Mouse (Mus musculus) lung, postnatal 0 days (tissue): Measurements from ENCODE around the gene Elmo1. TPM values are rescaled to one million over a fixed set of nuclear protein-coding genes. Genes with fewer than 3 reads are reported as not detected.
A peak's percentile ranks its signal among the peaks of the same experiment; 100 is the strongest.

Experiments used
- ATAC-seq: fragments of 200-750 bp; cut with Nextera tagmentation; 2 replicates; pipeline ENCODE4 v1.8.0; 2017; ENCODE audit warnings: moderate library complexity
- DNase-seq: peaks from one replicate; pipeline ENCODE4 v3.0.0-alpha.2; 2016; ENCODE audit warnings: low spot score
- H3K27ac ChIP-seq: fragments of 300-500 bp; sonication (generic); 2 replicates; pipeline ENCODE4 v1.5.1; 2014; ENCODE audit warnings: antibody characterized with exemption, mild to moderate bottlenecking, low read length, mixed read lengths
- H3K27me3 ChIP-seq: fragments of 300-500 bp; sonication (generic); replicated peaks from 2 replicates; pipeline ENCODE4 v1.6.1; 2014; ENCODE audit warnings: low read length, mixed read lengths; ENCODE audit not compliant: insufficient read depth
- H3K36me3 ChIP-seq: fragments of 300-500 bp; sonication (generic); 2 replicates; pipeline ENCODE4 v1.6.1; 2014; ENCODE audit warnings: low read length, mixed read lengths; ENCODE audit not compliant: insufficient read depth
- H3K4me1 ChIP-seq: fragments of 300-500 bp; sonication (generic); 2 replicates; pipeline ENCODE4 v1.6.1; 2014; ENCODE audit warnings: antibody characterized with exemption, low read depth, low read length, mixed read lengths; ENCODE audit not compliant: insufficient read depth
- H3K4me2 ChIP-seq: fragments of 300-500 bp; sonication (generic); replicated peaks from 2 replicates; pipeline ENCODE4 v1.6.1; 2014; ENCODE audit warnings: low read depth, mild to moderate bottlenecking, low read length, moderate library complexity, mixed read lengths
- H3K4me3 ChIP-seq: fragments of 300-500 bp; sonication (generic); 2 replicates; pipeline ENCODE4 v1.5.1; 2014; ENCODE audit warnings: low read depth, low read length
- H3K9ac ChIP-seq: fragments of 300-500 bp; sonication (generic); replicated peaks from 2 replicates; pipeline ENCODE4 v1.6.1; 2014; ENCODE audit warnings: low read depth, mild to moderate bottlenecking
- H3K9me3 ChIP-seq: fragments of 300-500 bp; sonication (generic); 2 replicates; pipeline ENCODE4 v1.6.1; 2016; ENCODE audit warnings: low read length, mixed read lengths
- CTCF ChIP-seq: IDR thresholded peaks from 2 replicates; pipeline ENCODE4 v1.5.1; 2016; ENCODE audit warnings: antibody characterized with exemption, mild to moderate bottlenecking
- EP300 ChIP-seq: IDR thresholded peaks from 2 replicates; pipeline ENCODE4 v1.6.1; 2016; ENCODE audit warnings: antibody characterized with exemption, mild to moderate bottlenecking, control low read depth
- WGBS: fragments of 180-500 bp; shearing (Covaris S2); extraction: QIAGEN DNeasy Blood & Tissue Kit; methylation state at CpG from one replicate; pipeline ENCODE4 v1.1.7; 2014; 5-methylcytosine and 5-hydroxymethylcytosine counted together
- polyA plus RNA-seq: library from polyadenylated mRNA; unstranded; fragments of >200 nt; fragmentation: Nextera tagmentation; extraction: Ambion mirVana; gene quantifications from 2 replicates; pipeline ENCODE4 v1.2.1, GENCODE M21; 2015

Elmo1 gene
- polyA plus RNA-seq, 1 experiment from 2014 or later: 20.8 TPM

GRCm38 (mm10) chr13:20546568-20547204 is 456.3 kb downstream of the Elmo1 start:
- H3K36me3 ChIP-seq: no peaks in the 10 kb centered on the region
- DNase-seq: no peak
- no peaks in the 10 kb centered on the region for H3K4me1 ChIP-seq
- no peak overlapping the region for H3K27ac ChIP-seq
- no peaks in the 10 kb centered on the region for H3K9me3 ChIP-seq
- ATAC-seq: no peak
- whole genome bisulfite sequencing: 58% methylated on average over 12 of the region's 12 CpGs
- H3K4me2 ChIP-seq: no peak overlapping the region
- H3K9ac ChIP-seq: no peak overlapping the region
- TF ChIP-seq CTCF: no peak
- no peak for TF ChIP-seq EP300
- H3K4me3 ChIP-seq: no peak overlapping the region
- no peaks in the 10 kb centered on the region for H3K27me3 ChIP-seq

GRCm38 (mm10) chr13:20549983-20550382 is 459.6 kb downstream of the Elmo1 start:
- TF ChIP-seq EP300: peak; percentile 19; the same call in 1 of the 2 replicates
- TF ChIP-seq CTCF: no peak
- DNase-seq (peak; percentile 39), ATAC-seq (peak; percentile 58)
- Histone ChIP-seq H3K4me1 (no peaks in the 10 kb centered on the region), H3K9ac (no peak overlapping the region), H3K9me3 (no peaks in the 10 kb centered on the region), H3K27me3 (no peaks in the 10 kb centered on the region), H3K4me2 (no peak overlapping the region), H3K36me3 (no peaks in the 10 kb centered on the region), H3K4me3 (no peak overlapping the region), H3K27ac (no peak overlapping the region)
- 30% methylated on average over 4 of the region's 4 CpGs for WGBS

GRCm38 (mm10) chr13:20551559-20551958 is 461.2 kb downstream of the Elmo1 start:
- WGBS: 95% methylated on average over 1 of the region's 1 CpGs
- H3K4me1 ChIP-seq: no peaks in the 10 kb centered on the region
- DNase-seq (no peak), ATAC-seq (no peak)
- H3K9ac ChIP-seq: no peak overlapping the region
- H3K4me3 ChIP-seq: no peak overlapping the region
- no peaks in the 10 kb centered on the region for H3K27me3 ChIP-seq
- H3K4me2 ChIP-seq: no peak overlapping the region
- H3K27ac ChIP-seq: no peak overlapping the region
- H3K36me3 ChIP-seq: no peaks in the 10 kb centered on the region
- no peak for TF ChIP-seq EP300
- TF ChIP-seq CTCF: no peak
- no peaks in the 10 kb centered on the region for H3K9me3 ChIP-seq

- H3K27me3 ChIP-seq: no peaks in the 10 kb centered on the region
- H3K27ac ChIP-seq: no peak overlapping the region
- TF ChIP-seq CTCF (no peak), EP300 (no peak)
- H3K4me3 ChIP-seq: no peak overlapping the region
- DNase-seq (no peak), ATAC-seq (no peak)
- no peaks in the 10 kb centered on the region for H3K36me3 ChIP-seq
- H3K4me2 ChIP-seq: no peak overlapping the region
- H3K4me1 ChIP-seq: no peaks in the 10 kb centered on the region
- no peak overlapping the region for H3K9ac ChIP-seq
- H3K9me3 ChIP-seq: no peaks in the 10 kb centered on the region
- 86% methylated on average over 4 of the region's 4 CpGs for WGBS
These were observed 465.6 kb downstream of the Elmo1 start for GRCm38 (mm10) chr13:20555853-20556452.

GRCm38 (mm10) chr13:20556739-20557138 is 466.3 kb downstream of the Elmo1 start:
- Histone ChIP-seq H3K9me3 (no peaks in the 10 kb centered on the region), H3K4me1 (no peaks in the 10 kb centered on the region), H3K27ac (no peak overlapping the region), H3K4me3 (no peak overlapping the region), H3K9ac (no peak overlapping the region), H3K27me3 (no peaks in the 10 kb centered on the region), H3K4me2 (no peak overlapping the region), H3K36me3 (no peaks in the 10 kb centered on the region)
- WGBS: 79% methylated on average over 10 of the region's 10 CpGs
- DNase-seq (no peak), ATAC-seq (no peak)
- TF ChIP-seq CTCF (no peak), EP300 (no peak)

- Histone ChIP-seq H3K4me3 (no peak overlapping the region), H3K9ac (no peak overlapping the region), H3K27ac (no peak overlapping the region), H3K4me1 (no peaks in the 10 kb centered on the region), H3K27me3 (no peaks in the 10 kb centered on the region), H3K4me2 (no peak overlapping the region), H3K36me3 (no peaks in the 10 kb centered on the region), H3K9me3 (no peaks in the 10 kb centered on the region)
- WGBS: 72% methylated on average over 7 of the region's 8 CpGs
- DNase-seq: no peak
- TF ChIP-seq CTCF (no peak), EP300 (no peak)
- no peak for ATAC-seq
These were observed 466.8 kb downstream of the Elmo1 start for GRCm38 (mm10) chr13:20557156-20557555.
